18 mouse cellular contexts compared by ENCODE assay signal in the genomic region with DNA sequence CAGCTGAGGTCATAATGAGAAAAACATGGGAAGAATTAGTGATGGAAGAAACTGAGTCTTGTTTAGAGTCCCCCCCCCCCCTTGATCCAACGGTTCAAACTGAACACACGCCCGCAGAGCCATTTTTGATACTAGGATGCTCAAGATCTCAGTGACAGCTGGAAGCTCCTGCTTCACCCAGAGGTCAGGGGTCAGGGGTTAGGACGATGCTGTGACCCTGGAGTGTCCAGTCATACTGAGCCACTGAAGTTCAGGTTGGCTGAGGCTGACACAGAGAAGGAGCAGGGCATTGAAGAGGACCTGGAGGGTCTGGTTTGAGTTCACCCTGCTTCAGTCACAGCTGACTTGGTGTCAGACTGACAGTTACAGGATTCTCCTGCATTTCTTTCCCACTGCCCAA. TPM values are rescaled to one million over a fixed set of nuclear protein-coding genes. Genes with fewer than 3 reads are reported as not detected.
DNase-seq lines count a peak whose midpoint lies in the region; ATAC-seq and TF ChIP-seq lines count a peak whose summit lies in the region.
"Had no signal": no experiment of that assay in that cellular context is flagged by ENCODE, and none has a peak within 500 bp of the region (broad histone marks: within the 10 kb centered on the region; RNA-seq: fewer than 3 reads in every experiment).

No protein-coding gene starts in this region.

- H3K27ac ChIP-seq in hindbrain, embryonic 10.5 days, result 0 out of 2 replicates have a peak overlapping the region, but pooled peaks have one; percentile 29
- H3K27ac ChIP-seq in hindbrain, postnatal 0 days, result no peak overlapping the region
- H3K27ac ChIP-seq in lung, postnatal 0 days (ENCODE audit: low read length), result peak overlapping the region; percentile 44; the same call in 1 of the 2 replicates
- peak overlapping the region; percentile 3; the same call in 1 of the 2 replicates for H3K27ac ChIP-seq in limb, embryonic 13.5 days
- H3K27ac ChIP-seq: forebrain, embryonic 15.5 days; heart, embryonic 13.5 days; hindbrain, embryonic 14.5 days had no signal

- no peaks in the 10 kb centered on the region for H3K36me3 ChIP-seq in hindbrain, embryonic 10.5 days
- H3K36me3 ChIP-seq in hindbrain, postnatal 0 days (ENCODE audit: insufficient read depth, low read length), result no peaks in the 10 kb centered on the region
- no peaks in the 10 kb centered on the region for H3K36me3 ChIP-seq in lung, postnatal 0 days (ENCODE audit: insufficient read depth, low read length)
- H3K36me3 ChIP-seq in limb, embryonic 13.5 days, result no peaks in the 10 kb centered on the region
- H3K36me3 ChIP-seq: forebrain, embryonic 15.5 days; G1E; heart, embryonic 13.5 days had no signal

- no peak overlapping the region for H3K4me3 ChIP-seq in hindbrain, embryonic 10.5 days
- no peak overlapping the region for H3K4me3 ChIP-seq in hindbrain, postnatal 0 days (ENCODE audit: low read length)
- no peak overlapping the region for H3K4me3 ChIP-seq in lung, postnatal 0 days (ENCODE audit: low read depth, low read length)
- no peak overlapping the region for H3K4me3 ChIP-seq in lung, adult 2 months (replicated peaks; ENCODE audit: extremely low read depth, low read depth, low read length)
- no peak overlapping the region for H3K4me3 ChIP-seq in limb, embryonic 13.5 days
- H3K4me3 ChIP-seq: forebrain, embryonic 15.5 days; heart, embryonic 13.5 days had no signal

- H3K27me3 ChIP-seq in hindbrain, embryonic 10.5 days (ENCODE audit: insufficient read depth, poor library complexity, severe bottlenecking), result no peaks in the 10 kb centered on the region
- H3K27me3 ChIP-seq in hindbrain, postnatal 0 days (ENCODE audit: insufficient read depth, low read length), result no peaks in the 10 kb centered on the region
- H3K27me3 ChIP-seq in lung, postnatal 0 days (replicated peaks; ENCODE audit: insufficient read depth, low read length), result no peaks in the 10 kb centered on the region
- peaks cover 5% of the 10 kb centered on the region; the same call in 1 of the 2 replicates for H3K27me3 ChIP-seq in limb, embryonic 13.5 days
- H3K27me3 ChIP-seq: forebrain, embryonic 15.5 days had no signal

- no peaks in the 10 kb centered on the region for H3K9me3 ChIP-seq in hindbrain, embryonic 10.5 days
- no peaks in the 10 kb centered on the region for H3K9me3 ChIP-seq in hindbrain, postnatal 0 days (ENCODE audit: low read length)
- H3K9me3 ChIP-seq in lung, postnatal 0 days (ENCODE audit: low read length), result no peaks in the 10 kb centered on the region
- no peaks in the 10 kb centered on the region for H3K9me3 ChIP-seq in limb, embryonic 13.5 days
- H3K9me3 ChIP-seq: forebrain, embryonic 15.5 days; G1E; heart, embryonic 13.5 days had no signal

- H3K9ac ChIP-seq in hindbrain, postnatal 0 days (replicated peaks; ENCODE audit: low read length), result no peak overlapping the region
- no peak overlapping the region for H3K9ac ChIP-seq in lung, postnatal 0 days (replicated peaks; ENCODE audit: low read depth)
- no peak overlapping the region for H3K9ac ChIP-seq in limb, embryonic 13.5 days
- H3K9ac ChIP-seq: forebrain, embryonic 15.5 days; heart, embryonic 13.5 days; hindbrain, embryonic 14.5 days had no signal

- peaks cover 22% of the 10 kb centered on the region; the same call in 1 of the 2 replicates for H3K4me1 ChIP-seq in hindbrain, embryonic 10.5 days (replicated peaks)
- no peaks in the 10 kb centered on the region for H3K4me1 ChIP-seq in hindbrain, postnatal 0 days (ENCODE audit: insufficient read depth, low read length)
- H3K4me1 ChIP-seq in lung, postnatal 0 days (ENCODE audit: insufficient read depth, low read depth, low read length), result peaks cover 5% of the 10 kb centered on the region; the same call in 1 of the 2 replicates
- H3K4me1 ChIP-seq in lung, adult 2 months (ENCODE audit: control insufficient read depth, insufficient read depth, low read length), result no peaks in the 10 kb centered on the region; the same call in 1 of the 2 replicates
- peaks cover 59% of the 10 kb centered on the region for H3K4me1 ChIP-seq in limb, embryonic 13.5 days
- H3K4me1 ChIP-seq: forebrain, embryonic 15.5 days had no signal

- 59% methylated on average over 4 of the region's 4 CpGs for WGBS in hindbrain, embryonic 10.5 days
- 76% methylated on average over 4 of the region's 4 CpGs for WGBS in hindbrain, postnatal 0 days
- 71% methylated on average over 4 of the region's 4 CpGs for WGBS in lung, postnatal 0 days
- WGBS in lung, adult 2 months, result 65% methylated on average over 4 of the region's 4 CpGs
- 31% methylated on average over 4 of the region's 4 CpGs for WGBS in limb, embryonic 13.5 days

- no peak for TF ChIP-seq POLR2A in lung, adult 2 months (IDR thresholded peaks at IDR 0.05; ENCODE audit: borderline replicate concordance, extremely low read depth, low read depth, low read length)

- no peak for TF ChIP-seq EP300 in lung, postnatal 0 days (IDR thresholded peaks at IDR 0.05)

- no peak for ATAC-seq in hindbrain, postnatal 0 days
- no peak for ATAC-seq in lung, postnatal 0 days
- ATAC-seq in limb, embryonic 13.5 days (ENCODE audit: low FRiP score, low read depth), result no peak
- ATAC-seq: forebrain, embryonic 15.5 days had no signal

- DNase-seq in hindbrain, embryonic 10.5 days (ENCODE audit: low spot score), result no peak
- no peak for DNase-seq in hindbrain, postnatal 0 days (ENCODE audit: low spot score)
- no peak for DNase-seq in lung, postnatal 0 days (ENCODE audit: low spot score)
- no peak for DNase-seq in lung, adult 2 months
- DNase-seq in spleen, postnatal 36 days (ENCODE audit: low spot score in 2 of 2), result no peak
- DNase-seq: adrenal gland, adult 8-10 months; adrenal gland, postnatal 36 days; cerebellum, adult 2 months; cerebellum, postnatal 10 days; gastrocnemius, postnatal 36 days; heart, adult 11 months; heart, postnatal 10 days had no signal

- no peak for TF ChIP-seq CTCF in hindbrain, postnatal 0 days (IDR thresholded peaks at IDR 0.05; ENCODE audit: low read depth)
- no peak for TF ChIP-seq CTCF in lung, postnatal 0 days (IDR thresholded peaks at IDR 0.05)
- no peak for TF ChIP-seq CTCF in lung, adult 2 months (IDR thresholded peaks at IDR 0.05; ENCODE audit: insufficient read depth, low read length)

- no peak overlapping the region for H3K4me2 ChIP-seq in hindbrain, postnatal 0 days (ENCODE audit: low read depth, low read length)
- no peak overlapping the region for H3K4me2 ChIP-seq in lung, postnatal 0 days (replicated peaks; ENCODE audit: low read depth, low read length)
- H3K4me2 ChIP-seq in limb, embryonic 13.5 days (replicated peaks), result no peak overlapping the region
- H3K4me2 ChIP-seq: forebrain, embryonic 15.5 days; heart, embryonic 13.5 days; hindbrain, embryonic 14.5 days had no signal

RNA-seq across cellular contexts. Expression of a gene that starts 4.4 kb away (rescaled TPM):
- polyA plus RNA-seq in hindbrain, embryonic 10.5 days (2016; fragmentation: Nextera tagmentation; extraction: Ambion mirVana), result 0.20 and 0.40 TPM in 2 replicates
- total RNA-seq in hindbrain, postnatal 0 days (2014; rRNA removed), result 0.05 and 0.11 TPM in 2 replicates
- 0.30 and 0.34 TPM in 2 replicates for polyA plus RNA-seq in hindbrain, postnatal 0 days (2015; fragmentation: Nextera tagmentation; extraction: Ambion mirVana)
- 11.5 and 15.8 TPM in 2 replicates for polyA plus RNA-seq in lung, postnatal 0 days (2015; fragmentation: Nextera tagmentation; extraction: Ambion mirVana)
- 27.5 and 34.3 TPM in 2 replicates for polyA plus RNA-seq in lung, adult 2 months (2012; rRNA removed)
- polyA plus RNA-seq in limb, embryonic 13.5 days (2015; fragmentation: Nextera tagmentation; extraction: Ambion mirVana), result 1.3 and 1.5 TPM in 2 replicates
- total RNA-seq: hematopoietic stem cell, adult 5-6 weeks had no signal
- polyA plus RNA-seq: cerebellum, adult 2 months; G1E had no signal
